Mouse (Mus musculus) Patski (cell line): ENCODE data around the gene Angptl6. TPM values are rescaled to one million over a fixed set of nuclear protein-coding genes. Genes with fewer than 3 reads are reported as not detected.
A peak's percentile ranks its signal among the peaks of the same experiment; 100 is the strongest.

Source experiments
- ATAC-seq: fragments of 100-300 bp; one replicate; pipeline ENCODE4 v1.8.0; 2021
- CTCF ChIA-PET: fragments of 350-600 bp; sonication (Branson Sonifier 250); formaldehyde crosslinking; loops from one replicate; lab custom pipeline; 2022; ENCODE audit warnings: inconsistent platforms; lab: Charles Lee
- POLR2A ChIA-PET: fragments of 350-600 bp; sonication (Branson Sonifier 250); formaldehyde crosslinking; loops from one replicate; lab custom pipeline; 2022; ENCODE audit warnings: antibody characterized with exemption, inconsistent platforms; lab: Charles Lee
- DNase-seq: peaks from one replicate; pipeline ENCODE4 v3.0.0-alpha.2; 2011; ENCODE audit warnings: low read depth, low spot score
- H3K27me3 ChIP-seq: fragments of 371-371 bp; one replicate; pipeline ENCODE4 v1.5.1; 2021
- CTCF ChIP-seq: fragments of 100-300 bp; IDR thresholded peaks from one replicate; pipeline ENCODE4 v1.5.1; 2021
- in situ Hi-C: fragments of 300-500 bp; cut with MboI; formaldehyde crosslinking; loops from 3 replicates; pipeline ENCODE4 v1.11.1; 2018; ENCODE audit warnings: low pct_unique_long_range_greater_than_20kb, mixed read lengths
- polyA plus RNA-seq: library from polyadenylated mRNA; unstranded; gene quantifications from one replicate; pipeline ENCODE4 v1.2.3, GENCODE M21; 2021

Gene Angptl6
- polyA plus RNA-seq: 1.8 TPM

DNA sequence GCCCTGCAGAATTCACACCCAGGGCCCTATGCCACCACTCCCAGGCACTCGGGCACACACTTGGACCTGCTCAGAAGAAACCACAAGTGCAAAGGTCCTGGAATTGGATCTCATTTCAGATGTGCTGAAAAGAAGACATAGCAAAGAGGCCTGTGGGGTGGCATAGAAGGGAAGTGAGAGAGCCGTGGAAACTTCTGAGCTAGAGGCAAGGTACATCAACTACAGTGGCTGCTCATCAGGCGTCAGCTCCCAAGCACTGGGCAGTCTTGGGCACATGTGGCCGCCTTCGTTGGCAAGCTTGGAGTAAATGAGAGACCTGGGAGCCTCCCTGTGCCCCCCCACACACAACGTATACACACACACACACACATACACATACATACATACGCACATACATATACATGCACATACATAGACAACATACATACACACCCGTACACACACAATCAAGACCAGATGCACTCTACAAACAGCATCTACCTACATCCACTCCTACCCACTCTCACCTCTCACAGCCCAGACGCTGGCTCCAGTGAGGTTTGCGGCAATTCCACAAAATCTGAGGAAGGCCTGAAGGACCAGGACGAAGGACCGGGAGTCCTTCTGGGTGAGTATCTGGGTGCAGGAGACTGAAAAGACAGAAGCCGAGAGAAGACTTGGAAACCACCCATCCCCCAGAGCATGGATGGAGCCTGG is at the start of gene Angptl6:
Gene Angptl6, minus strand, starts transcription at position 631 of the 696 bp plus-strand sequence.
- DNase-seq (no peak), ATAC-seq (no peak)
- CTCF ChIA-PET: interaction anchor here (1.1 to 1.9 kb wide), 6 partner anchors 8 to 123 kb away, joined by 3 to 16 read pairs (median 6); partner anchors contain the start of genes Eif3g, Mrpl4 and Ppan
- no peak for TF ChIP-seq CTCF
- no peaks in the 10 kb centered on the region for H3K27me3 ChIP-seq
- POLR2A ChIA-PET: no interaction called here
- in situ Hi-C loops: no loop called here

DNA sequence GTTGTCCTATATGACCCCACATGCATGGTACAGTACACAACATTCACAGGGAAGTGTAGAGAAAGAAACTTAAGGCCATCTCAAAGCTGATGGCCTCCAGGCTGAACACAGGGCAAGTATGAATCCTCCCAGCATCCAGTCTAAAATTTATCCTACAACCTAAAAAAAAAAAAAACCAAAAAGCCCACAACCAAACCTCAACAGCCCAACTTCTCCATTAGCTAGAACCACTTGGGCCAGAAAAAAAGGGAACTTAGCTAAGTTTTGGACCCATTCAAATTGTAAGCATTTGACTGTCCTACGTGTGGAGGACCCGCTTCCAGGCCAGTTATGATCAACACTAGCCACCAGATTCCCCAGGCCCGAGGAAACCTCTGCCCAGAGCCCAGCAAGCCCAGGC is 43.7 kb upstream of the Angptl6 start:
- in situ Hi-C loops: no loop called here
- ChIA-PET POLR2A (no interaction called here), CTCF (interaction anchor here (0.6 kb wide), 1 partner anchor 24 kb away, joined by 3 read pairs; no protein-coding TSS in a partner anchor)
- DNase-seq (no peak), ATAC-seq (no peak)
- no peak for TF ChIP-seq CTCF
- H3K27me3 ChIP-seq: no peaks in the 10 kb centered on the region

GRCm38 (mm10) chr9:20916160-20916559 is 36.6 kb upstream of the Angptl6 start:
- no peak for DNase-seq
- ChIA-PET POLR2A (no interaction called here), CTCF (interaction anchor here (0.8 to 2.4 kb wide), 11 partner anchors 9 to 82 kb away, joined by 3 to 15 read pairs (median 3); no protein-coding TSS in a partner anchor)
- no peaks in the 10 kb centered on the region for H3K27me3 ChIP-seq
- no peak for TF ChIP-seq CTCF
- ATAC-seq: no peak
- in situ Hi-C loops: no loop called here

DNA sequence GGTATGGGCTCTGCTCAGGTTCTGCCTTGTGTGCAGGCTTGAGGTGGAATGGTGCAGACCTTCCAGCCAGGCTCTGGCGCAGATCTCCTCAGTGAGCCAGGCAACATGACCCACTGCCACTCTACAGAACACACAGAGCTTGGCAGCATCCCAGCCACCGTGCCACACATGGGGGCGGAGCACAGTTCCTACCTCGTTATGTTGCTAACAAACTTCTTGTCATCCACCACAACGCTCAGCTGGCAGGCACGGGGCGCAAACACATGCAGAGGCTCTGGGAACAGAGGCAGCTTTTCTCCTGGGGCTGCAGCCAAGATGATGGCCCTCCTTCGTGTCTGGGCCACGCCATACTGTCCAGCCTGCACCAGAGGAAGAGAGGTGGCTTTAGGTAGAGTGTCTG is 30.4 kb upstream of the Angptl6 start:
- in situ Hi-C loops: loop anchor here (5.0 to 10.0 kb wide), 2 partner anchors 92 to 225 kb away; partner anchors contain the start of genes Mrpl4 and Tyk2

GRCm38 (mm10) chr9:20902174-20902491 is 22.6 kb upstream of the Angptl6 start:
- H3K27me3 ChIP-seq: no peaks in the 10 kb centered on the region
- ChIA-PET CTCF (interaction anchor here (0.8 to 3.1 kb wide), 8 partner anchors 9 to 235 kb away, joined by 3 to 21 read pairs (median 5); no protein-coding TSS in a partner anchor), POLR2A (interaction anchor here (1.3 kb wide), 1 partner anchor 49 kb away, joined by 4 read pairs; no protein-coding TSS in a partner anchor)
- in situ Hi-C loops: loop anchor here (10.0 kb wide), 1 partner anchor 233 kb away; the partner anchor contains the start of gene Tyk2
- no peak for TF ChIP-seq CTCF
- DNase-seq (no peak), ATAC-seq (no peak)

More for the DNA sequence above, 30.4 kb upstream of the Angptl6 start:
- CTCF ChIA-PET: interaction anchor here (2.0 to 3.7 kb wide), 2 partner anchors 9 to 11 kb away, joined by 12 to 16 read pairs; partner anchors contain the start of gene Eif3g
- no peaks in the 10 kb centered on the region for H3K27me3 ChIP-seq
- ATAC-seq (no peak), DNase-seq (no peak)
- POLR2A ChIA-PET: no interaction called here
- no peak for TF ChIP-seq CTCF

- TF ChIP-seq CTCF: no peak
- no peaks in the 10 kb centered on the region for H3K27me3 ChIP-seq
- DNase-seq (no peak), ATAC-seq (no peak)
- ChIA-PET POLR2A (interaction anchor here (0.7 to 1.3 kb wide), 3 partner anchors 50 to 85 kb away, joined by 3 to 6 read pairs (median 4); no protein-coding TSS in a partner anchor), CTCF (interaction anchor here (0.8 to 3.1 kb wide), 8 partner anchors 9 to 235 kb away, joined by 3 to 21 read pairs (median 5); no protein-coding TSS in a partner anchor)
- in situ Hi-C loops: loop anchor here (10.0 kb wide), 1 partner anchor 233 kb away; the partner anchor contains the start of gene Tyk2
Observed at GRCm38 (mm10) chr9:20901466-20902173, 22.1 kb upstream of the Angptl6 start.

DNA sequence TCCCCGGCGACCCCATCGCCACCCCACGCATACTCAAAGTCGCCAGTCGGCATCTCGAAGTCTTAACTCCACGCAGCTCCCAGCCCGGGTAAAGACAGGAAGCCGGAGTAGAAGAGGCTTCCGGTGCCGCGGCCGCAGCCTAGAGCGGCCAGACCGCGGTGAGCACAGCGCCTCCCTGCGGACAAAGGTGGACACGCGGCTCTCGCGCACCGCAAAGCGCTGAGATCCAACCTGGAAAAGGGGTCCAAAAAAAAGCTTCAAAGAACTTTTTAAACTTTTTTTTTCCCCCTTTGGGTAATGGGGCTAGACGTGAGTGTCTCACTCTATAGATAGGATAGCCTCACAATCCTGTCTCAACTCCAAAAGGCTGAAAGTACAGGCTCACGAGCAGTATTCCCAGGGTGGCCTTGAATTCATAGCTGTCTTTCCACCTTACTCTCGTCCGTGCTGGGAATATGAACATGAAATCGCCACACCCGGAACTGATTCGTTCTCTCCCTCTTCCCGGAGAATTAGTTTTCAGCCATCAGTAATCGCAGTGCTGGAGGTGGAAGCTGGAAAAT is 19.1 kb upstream of the Angptl6 start, which contains the start of gene Eif3g:
Gene Eif3g, minus strand, starts transcription at position 113 of the 563 bp plus-strand sequence.
- ChIA-PET CTCF (interaction anchor here (0.7 to 2.5 kb wide), 21 partner anchors 9 to 262 kb away, joined by 3 to 17 read pairs (median 4); partner anchors contain the start of genes Angptl6, Icam5, Mrpl4 and Ppan), POLR2A (interaction anchor here (0.6 to 1.1 kb wide), 6 partner anchors 10 to 132 kb away, joined by 3 to 7 read pairs (median 4); partner anchors contain the start of gene Ppan)
- in situ Hi-C loops: no loop called here
- DNase-seq: peak; percentile 33
- no peaks in the 10 kb centered on the region for H3K27me3 ChIP-seq
- no peak for TF ChIP-seq CTCF
- ATAC-seq: peak; percentile 79

- ChIA-PET POLR2A (interaction anchor here (1.1 kb wide), 3 partner anchors 10 to 133 kb away, joined by 3 to 6 read pairs (median 4); partner anchors contain the start of gene Ppan), CTCF (interaction anchor here (0.9 to 2.5 kb wide), 17 partner anchors 9 to 259 kb away, joined by 3 to 17 read pairs (median 4); partner anchors contain the start of genes Angptl6, Icam5, Mrpl4 and Ppan)
- in situ Hi-C loops: no loop called here
- TF ChIP-seq CTCF: no peak
- H3K27me3 ChIP-seq: no peaks in the 10 kb centered on the region
- no peak for DNase-seq
- peak; percentile 29 for ATAC-seq
Observed at GRCm38 (mm10) chr9:20897736-20898510, 18.4 kb upstream of the Angptl6 start.

DNA sequence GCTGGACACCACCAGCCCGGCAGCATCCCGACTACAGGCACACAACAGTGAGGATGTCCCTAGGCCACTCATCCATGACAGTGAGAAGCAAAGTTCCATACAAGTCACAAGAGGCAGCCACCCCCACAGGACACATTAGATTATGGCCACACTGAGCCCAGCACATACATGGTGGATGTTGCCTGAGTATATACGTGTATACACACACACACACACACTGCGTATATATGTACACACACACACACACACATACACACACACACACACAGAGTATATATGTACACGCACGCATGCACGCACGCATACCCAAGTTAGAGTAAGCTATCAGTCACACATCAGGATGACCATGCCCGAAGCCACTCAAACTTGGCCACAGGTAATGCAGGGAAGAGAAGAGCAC is 15.9 kb upstream of the Angptl6 start:
- no peak for ATAC-seq
- ChIA-PET POLR2A (no interaction called here), CTCF (interaction anchor here (0.8 kb wide), 1 partner anchor 18 kb away, joined by 3 read pairs; no protein-coding TSS in a partner anchor)
- no peaks in the 10 kb centered on the region for H3K27me3 ChIP-seq
- no peak for TF ChIP-seq CTCF
- in situ Hi-C loops: no loop called here
- DNase-seq: no peak
